Mouse (Mus musculus): Measurements from ENCODE around the gene Grip1.

- TF ChIP-seq CTCF (IDR thresholded peaks at IDR 0.05; ENCODE audit: low read depth, low read length) (no peak), POLR2A (IDR thresholded peaks at IDR 0.05; ENCODE audit: extremely low read depth, insufficient read depth, low read length) (no peak)
Measured at GRCm38 (mm10) chr10:119927963-119928362, 474.3 kb downstream of the Grip1 start.

Data from liver, adult 2 months (tissue).